Mouse (Mus musculus): ENCODE results near the gene Pagr1b. TPM values are rescaled to one million over a fixed set of nuclear protein-coding genes. Genes with fewer than 3 reads are reported as not detected.

The Pagr1b gene
- polyA plus RNA-seq, 1 experiment from 2014 or later, result 0.32 TPM

DNA sequence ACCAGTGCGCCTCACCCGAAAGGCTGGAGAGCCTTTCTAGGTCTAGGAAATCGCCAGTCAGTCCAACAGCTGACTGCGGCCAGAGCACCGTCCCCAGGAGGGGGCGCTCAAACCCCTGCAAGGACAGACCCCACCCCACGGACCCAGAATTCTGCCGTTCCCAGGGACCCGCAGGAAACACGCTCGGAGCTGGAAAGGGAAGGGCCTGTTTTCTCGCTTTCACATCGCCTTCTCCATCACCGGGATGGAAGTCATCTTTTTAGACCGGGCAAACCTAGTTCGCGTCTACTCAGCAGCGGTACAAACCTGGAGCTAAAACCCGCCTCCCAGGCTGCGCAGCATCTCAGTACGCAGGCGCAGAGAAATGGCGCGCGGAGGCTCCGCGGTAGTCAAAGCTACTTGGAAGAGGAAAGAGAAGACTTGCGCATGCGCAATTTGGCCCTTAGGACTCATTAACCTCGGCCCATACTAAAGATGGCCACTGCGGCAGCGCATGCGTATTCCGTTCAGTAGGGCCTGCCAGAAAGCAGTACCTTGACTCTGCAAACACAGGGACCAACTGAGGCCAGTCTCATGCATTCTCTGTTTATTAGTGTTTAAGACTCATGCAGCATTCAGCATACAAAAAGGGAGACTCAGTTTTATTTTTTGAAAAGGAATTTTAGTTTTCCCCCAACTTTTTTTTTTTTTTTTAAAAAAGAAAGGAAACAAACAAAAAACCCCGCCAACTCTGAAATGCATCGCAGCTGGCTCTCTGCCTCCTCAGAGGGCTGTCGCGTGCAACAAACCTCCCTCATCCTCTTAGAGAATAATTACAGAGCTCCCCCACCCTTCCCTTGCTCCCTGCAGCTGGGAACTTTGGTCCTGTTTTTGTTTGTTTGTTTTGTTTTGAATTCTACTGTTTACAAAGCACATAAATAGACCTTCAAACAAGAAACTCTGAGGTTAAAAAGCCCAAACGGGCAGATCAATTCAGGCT is 976 bp upstream of the Pagr1b start, which contains the start of gene Pagr1a:
Gene Pagr1a (minus strand): TSS at position 382 of the 979 bp plus-strand sequence.
- H3K36me3 ChIP-seq (replicated peaks; ENCODE audit: control insufficient read depth, insufficient read depth, low read depth, low read length), result peaks cover 4% of the 10 kb centered on the region
- no peaks in the 10 kb centered on the region for H3K27me3 ChIP-seq (ENCODE audit: control insufficient read depth, insufficient read depth, low read length)
- peaks cover 13% of the 10 kb centered on the region for H3K4me1 ChIP-seq (ENCODE audit: control insufficient read depth, insufficient read depth, low read length)
- 4% methylated on average over 39 of the region's 39 CpGs for WGBS
- peak; percentile 100 for DNase-seq (ENCODE audit: low spot score)
- H3K9ac ChIP-seq (replicated peaks; ENCODE audit: low read length), result peak within 1 kb of the TSS; percentile 87
- ATAC-seq (replicated peaks; ENCODE audit: insufficient number of reproducible peaks, low FRiP score, low TSS enrichment, low read depth), result peak; percentile 69
- H3K4me3 ChIP-seq (ENCODE audit: low read depth, low read length), result peak within 1 kb of the TSS; percentile 66
- H3K27ac ChIP-seq (replicated peaks; ENCODE audit: low read depth, low read length), result peak within 1 kb of the TSS; percentile 88
- H3K4me2 ChIP-seq (ENCODE audit: low read depth, low read length), result peak within 1 kb of the TSS; percentile 85
- no peaks in the 10 kb centered on the region for H3K9me3 ChIP-seq (replicated peaks; ENCODE audit: control insufficient read depth, low read length)

DNA sequence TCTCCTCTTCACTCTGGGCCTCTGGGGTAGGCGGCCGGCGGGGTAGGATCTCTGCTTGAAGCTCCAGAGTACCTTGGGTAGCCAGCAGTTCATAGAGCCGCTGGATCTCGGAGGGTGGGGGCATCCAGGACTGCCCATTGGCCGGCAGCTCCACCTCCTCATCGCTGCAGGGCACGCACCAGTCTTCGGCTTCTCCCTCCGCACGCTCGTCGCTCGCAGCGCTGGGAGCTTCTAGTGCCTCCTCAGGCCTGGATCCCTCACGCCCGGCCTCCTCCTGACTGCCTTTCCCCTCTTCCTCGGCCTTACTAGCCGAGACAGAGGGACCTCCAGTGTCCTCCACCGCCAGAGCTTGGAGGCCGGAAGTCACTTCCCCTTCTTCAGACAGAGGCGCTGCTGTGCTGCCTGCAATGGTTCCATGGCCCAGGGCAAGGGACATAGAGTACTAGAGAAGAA is 228 bp upstream of the Pagr1b start:
- Histone ChIP-seq H3K27me3 (ENCODE audit: control insufficient read depth, insufficient read depth, low read length) (no peaks in the 10 kb centered on the region), H3K9ac (replicated peaks; ENCODE audit: low read length) (peak overlapping the region; percentile 87), H3K27ac (replicated peaks; ENCODE audit: low read depth, low read length) (peak overlapping the region; percentile 88), H3K9me3 (replicated peaks; ENCODE audit: control insufficient read depth, low read length) (no peaks in the 10 kb centered on the region), H3K4me1 (ENCODE audit: control insufficient read depth, insufficient read depth, low read length) (peaks cover 13% of the 10 kb centered on the region), H3K36me3 (replicated peaks; ENCODE audit: control insufficient read depth, insufficient read depth, low read depth, low read length) (peaks cover 4% of the 10 kb centered on the region), H3K4me3 (ENCODE audit: low read depth, low read length) (peak overlapping the region; percentile 66), H3K4me2 (ENCODE audit: low read depth, low read length) (peak overlapping the region; percentile 85)
- ATAC-seq (replicated peaks; ENCODE audit: insufficient number of reproducible peaks, low FRiP score, low TSS enrichment, low read depth) (peak; percentile 32), DNase-seq (ENCODE audit: low spot score) (no peak)
- 0% methylated on average over 22 of the region's 22 CpGs for WGBS

DNA sequence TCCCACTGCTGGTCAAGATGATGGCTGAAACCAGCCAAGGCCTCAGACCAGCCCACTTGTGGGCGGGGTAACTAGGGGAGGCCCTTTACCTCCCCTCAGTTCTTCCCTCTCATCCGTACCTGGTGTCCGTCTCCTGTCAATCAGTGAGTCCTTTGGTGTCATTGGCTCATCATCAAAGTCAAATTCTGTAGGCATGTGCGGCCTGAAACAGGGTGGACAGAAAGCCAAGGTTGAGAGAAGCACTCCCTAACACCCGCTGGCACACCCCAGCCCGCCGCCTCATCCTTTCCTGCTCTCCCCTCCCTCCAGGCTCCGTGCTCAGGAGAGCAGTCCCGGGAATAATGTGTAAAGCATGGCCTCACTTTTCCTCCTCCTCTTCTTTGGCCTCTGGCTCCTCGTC is 203 bp downstream of the Pagr1b start:
- Histone ChIP-seq H3K9me3 (replicated peaks; ENCODE audit: control insufficient read depth, low read length) (no peaks in the 10 kb centered on the region), H3K4me3 (ENCODE audit: low read depth, low read length) (peak overlapping the region; percentile 66), H3K4me1 (ENCODE audit: control insufficient read depth, insufficient read depth, low read length) (peaks cover 13% of the 10 kb centered on the region), H3K36me3 (replicated peaks; ENCODE audit: control insufficient read depth, insufficient read depth, low read depth, low read length) (peaks cover 4% of the 10 kb centered on the region), H3K27ac (replicated peaks; ENCODE audit: low read depth, low read length) (peak overlapping the region; percentile 88), H3K4me2 (ENCODE audit: low read depth, low read length) (peak overlapping the region; percentile 85), H3K9ac (replicated peaks; ENCODE audit: low read length) (peak overlapping the region; percentile 87), H3K27me3 (ENCODE audit: control insufficient read depth, insufficient read depth, low read length) (no peaks in the 10 kb centered on the region)
- WGBS, result 2% methylated on average over 10 of the region's 10 CpGs
- DNase-seq (ENCODE audit: low spot score) (peak; percentile 61), ATAC-seq (replicated peaks; ENCODE audit: insufficient number of reproducible peaks, low FRiP score, low TSS enrichment, low read depth) (peak; percentile 15; the same call in 1 of the 2 replicates)

GRCm38 (mm10) chr7:127014993-127015392 is 1.3 kb downstream of the Pagr1b start:
- 92% methylated on average over 12 of the region's 12 CpGs for whole genome bisulfite sequencing
- H3K27ac ChIP-seq (replicated peaks; ENCODE audit: low read depth, low read length), result no peak overlapping the region
- peaks cover 4% of the 10 kb centered on the region for H3K36me3 ChIP-seq (replicated peaks; ENCODE audit: control insufficient read depth, insufficient read depth, low read depth, low read length)
- no peak for ATAC-seq (replicated peaks; ENCODE audit: insufficient number of reproducible peaks, low FRiP score, low TSS enrichment, low read depth)
- DNase-seq (ENCODE audit: low spot score), result no peak
- no peaks in the 10 kb centered on the region for H3K9me3 ChIP-seq (replicated peaks; ENCODE audit: control insufficient read depth, low read length)
- H3K4me3 ChIP-seq (ENCODE audit: low read depth, low read length), result no peak overlapping the region
- H3K9ac ChIP-seq (replicated peaks; ENCODE audit: low read length), result peak overlapping the region; percentile 22; the same call in 1 of the 2 replicates
- H3K27me3 ChIP-seq (ENCODE audit: control insufficient read depth, insufficient read depth, low read length), result no peaks in the 10 kb centered on the region
- H3K4me1 ChIP-seq (ENCODE audit: control insufficient read depth, insufficient read depth, low read length), result peaks cover 11% of the 10 kb centered on the region
- H3K4me2 ChIP-seq (ENCODE audit: low read depth, low read length), result peak overlapping the region; percentile 85; the same call in 1 of the 2 replicates

- WGBS, result 45% methylated on average over 11 of the region's 11 CpGs
- no peaks in the 10 kb centered on the region for H3K27me3 ChIP-seq (ENCODE audit: control insufficient read depth, insufficient read depth, low read length)
- H3K9ac ChIP-seq (replicated peaks; ENCODE audit: low read length), result peak within 1 kb of the TSS; percentile 41
- H3K9me3 ChIP-seq (replicated peaks; ENCODE audit: control insufficient read depth, low read length), result no peaks in the 10 kb centered on the region
- H3K36me3 ChIP-seq (replicated peaks; ENCODE audit: control insufficient read depth, insufficient read depth, low read depth, low read length), result peaks cover 4% of the 10 kb centered on the region
- ATAC-seq (replicated peaks; ENCODE audit: insufficient number of reproducible peaks, low FRiP score, low TSS enrichment, low read depth) (no peak), DNase-seq (ENCODE audit: low spot score) (peak; percentile 54)
- H3K27ac ChIP-seq (replicated peaks; ENCODE audit: low read depth, low read length), result no peak within 1 kb of the TSS
- peaks cover 11% of the 10 kb centered on the region; the same call in 1 of the 2 replicates for H3K4me1 ChIP-seq (ENCODE audit: control insufficient read depth, insufficient read depth, low read length)
- H3K4me3 ChIP-seq (ENCODE audit: low read depth, low read length), result peak within 1 kb of the TSS; percentile 18
- H3K4me2 ChIP-seq (ENCODE audit: low read depth, low read length), result peak within 1 kb of the TSS; percentile 85
These were observed 2.0 kb downstream of the Pagr1b start, which contains the start of gene Mvp for GRCm38 (mm10) chr7:127014320-127014719. Gene Mvp (minus strand): TSS chr7:127014621.

GRCm38 (mm10) chr7:127013385-127013784 is 2.9 kb downstream of the Pagr1b start:
- H3K9ac ChIP-seq (replicated peaks; ENCODE audit: low read length), result no peak overlapping the region
- H3K4me1 ChIP-seq (ENCODE audit: control insufficient read depth, insufficient read depth, low read length), result peaks cover 11% of the 10 kb centered on the region; the same call in 1 of the 2 replicates
- ATAC-seq (replicated peaks; ENCODE audit: insufficient number of reproducible peaks, low FRiP score, low TSS enrichment, low read depth) (no peak), DNase-seq (ENCODE audit: low spot score) (no peak)
- no peaks in the 10 kb centered on the region for H3K27me3 ChIP-seq (ENCODE audit: control insufficient read depth, insufficient read depth, low read length)
- no peaks in the 10 kb centered on the region for H3K9me3 ChIP-seq (replicated peaks; ENCODE audit: control insufficient read depth, low read length)
- H3K27ac ChIP-seq (replicated peaks; ENCODE audit: low read depth, low read length), result no peak overlapping the region
- WGBS, result 97% methylated on average over 6 of the region's 6 CpGs
- no peak overlapping the region for H3K4me3 ChIP-seq (ENCODE audit: low read depth, low read length)
- H3K4me2 ChIP-seq (ENCODE audit: low read depth, low read length), result no peak overlapping the region
- peaks cover 4% of the 10 kb centered on the region for H3K36me3 ChIP-seq (replicated peaks; ENCODE audit: control insufficient read depth, insufficient read depth, low read depth, low read length)

- Histone ChIP-seq H3K27me3 (ENCODE audit: control insufficient read depth, insufficient read depth, low read length) (no peaks in the 10 kb centered on the region), H3K4me3 (ENCODE audit: low read depth, low read length) (no peak overlapping the region), H3K4me2 (ENCODE audit: low read depth, low read length) (no peak overlapping the region), H3K9me3 (replicated peaks; ENCODE audit: control insufficient read depth, low read length) (no peaks in the 10 kb centered on the region), H3K9ac (replicated peaks; ENCODE audit: low read length) (no peak overlapping the region), H3K36me3 (replicated peaks; ENCODE audit: control insufficient read depth, insufficient read depth, low read depth, low read length) (peaks cover 4% of the 10 kb centered on the region), H3K4me1 (ENCODE audit: control insufficient read depth, insufficient read depth, low read length) (peaks cover 11% of the 10 kb centered on the region; the same call in 1 of the 2 replicates), H3K27ac (replicated peaks; ENCODE audit: low read depth, low read length) (no peak overlapping the region)
- DNase-seq (ENCODE audit: low spot score) (no peak), ATAC-seq (replicated peaks; ENCODE audit: insufficient number of reproducible peaks, low FRiP score, low TSS enrichment, low read depth) (no peak)
- WGBS, result 96% methylated on average over 10 of the region's 10 CpGs
These were observed 3.4 kb downstream of the Pagr1b start for GRCm38 (mm10) chr7:127012845-127013244.

- 86% methylated on average over 6 of the region's 6 CpGs for WGBS
- peaks cover 11% of the 10 kb centered on the region; the same call in 1 of the 2 replicates for H3K4me1 ChIP-seq (ENCODE audit: control insufficient read depth, insufficient read depth, low read length)
- ATAC-seq (replicated peaks; ENCODE audit: insufficient number of reproducible peaks, low FRiP score, low TSS enrichment, low read depth), result no peak
- no peak overlapping the region for H3K4me3 ChIP-seq (ENCODE audit: low read depth, low read length)
- no peaks in the 10 kb centered on the region for H3K9me3 ChIP-seq (replicated peaks; ENCODE audit: control insufficient read depth, low read length)
- no peak overlapping the region for H3K4me2 ChIP-seq (ENCODE audit: low read depth, low read length)
- no peak overlapping the region for H3K27ac ChIP-seq (replicated peaks; ENCODE audit: low read depth, low read length)
- peaks cover 4% of the 10 kb centered on the region for H3K36me3 ChIP-seq (replicated peaks; ENCODE audit: control insufficient read depth, insufficient read depth, low read depth, low read length)
- no peak overlapping the region for H3K9ac ChIP-seq (replicated peaks; ENCODE audit: low read length)
- no peak for DNase-seq (ENCODE audit: low spot score)
- H3K27me3 ChIP-seq (ENCODE audit: control insufficient read depth, insufficient read depth, low read length), result no peaks in the 10 kb centered on the region
These were observed 3.9 kb downstream of the Pagr1b start for GRCm38 (mm10) chr7:127012374-127012773.
